Mouse (Mus musculus): ENCODE measurements around the gene Pptc7. TPM values are rescaled to one million over a fixed set of nuclear protein-coding genes. Genes with fewer than 3 reads are reported as not detected.

The Pptc7 gene
- total and polyA plus RNA-seq, 3 experiments: 77.5 to 133 (median 108) TPM

- H3K9ac ChIP-seq (ENCODE audit: low read depth, low read length): no peak overlapping the region
- no peaks in the 10 kb centered on the region for H3K79me2 ChIP-seq (replicated peaks; ENCODE audit: control insufficient read depth, insufficient read depth, low read length)
- intact Hi-C loops (cut with DNase I): loop anchor here (1.0 to 5.0 kb wide), 3 partner anchors 43 to 123 kb away; partner anchors contain the start of gene Arpc3
- WGBS: 61% methylated on average over 12 of the region's 12 CpGs
- H3K4me1 ChIP-seq (ENCODE audit: control insufficient read depth, insufficient read depth, low read length): no peaks in the 10 kb centered on the region
- no peak for TF ChIP-seq CTCF (IDR thresholded peaks at IDR 0.05)
- no peak for TF ChIP-seq EP300 (IDR thresholded peaks at IDR 0.05; ENCODE audit: insufficient read depth, low read depth, low read length)
- TF ChIP-seq POLR2A (IDR thresholded peaks at IDR 0.05; ENCODE audit: insufficient read depth, low read depth, low read length): no peak
- H3K4me3 ChIP-seq: no peak overlapping the region
- H3K27ac ChIP-seq: no peak overlapping the region
- no peak for DNase-seq
- H3K27me3 ChIP-seq (ENCODE audit: control insufficient read depth, insufficient read depth, low read length): no peaks in the 10 kb centered on the region
- H3K36me3 ChIP-seq (ENCODE audit: control insufficient read depth, insufficient read depth, low read length): no peaks in the 10 kb centered on the region
These were observed 15.1 kb upstream of the Pptc7 start for GRCm38 (mm10) chr5:122268858-122269604.

GRCm38 (mm10) chr5:122272821-122273220, 11.3 kb upstream of the Pptc7 start:
- Histone ChIP-seq H3K27me3 (ENCODE audit: control insufficient read depth, insufficient read depth, low read length) (no peaks in the 10 kb centered on the region), H3K27ac (no peak overlapping the region), H3K4me1 (ENCODE audit: control insufficient read depth, insufficient read depth, low read length) (no peaks in the 10 kb centered on the region), H3K36me3 (ENCODE audit: control insufficient read depth, insufficient read depth, low read length) (no peaks in the 10 kb centered on the region), H3K79me2 (replicated peaks; ENCODE audit: control insufficient read depth, insufficient read depth, low read length) (no peaks in the 10 kb centered on the region), H3K9ac (ENCODE audit: low read depth, low read length) (no peak overlapping the region), H3K4me3 (no peak overlapping the region)
- no peak for TF ChIP-seq EP300 (IDR thresholded peaks at IDR 0.05; ENCODE audit: insufficient read depth, low read depth, low read length)
- TF ChIP-seq POLR2A (IDR thresholded peaks at IDR 0.05; ENCODE audit: insufficient read depth, low read depth, low read length): no peak
- TF ChIP-seq CTCF (IDR thresholded peaks at IDR 0.05): no peak
- no peak for DNase-seq
- WGBS: 70% methylated on average over 5 of the region's 5 CpGs
- intact Hi-C loops (cut with DNase I): no loop called here

- Histone ChIP-seq H3K36me3 (ENCODE audit: control insufficient read depth, insufficient read depth, low read length) (no peaks in the 10 kb centered on the region), H3K4me1 (ENCODE audit: control insufficient read depth, insufficient read depth, low read length) (no peaks in the 10 kb centered on the region), H3K27me3 (ENCODE audit: control insufficient read depth, insufficient read depth, low read length) (no peaks in the 10 kb centered on the region), H3K79me2 (replicated peaks; ENCODE audit: control insufficient read depth, insufficient read depth, low read length) (no peaks in the 10 kb centered on the region), H3K27ac (no peak overlapping the region), H3K4me3 (no peak overlapping the region), H3K9ac (ENCODE audit: low read depth, low read length) (no peak overlapping the region)
- peak in 1 of 2 experiments; percentile 69 for DNase-seq
- intact Hi-C loops (cut with DNase I): no loop called here
- no peak for TF ChIP-seq CTCF (IDR thresholded peaks at IDR 0.05)
- TF ChIP-seq EP300 (IDR thresholded peaks at IDR 0.05; ENCODE audit: insufficient read depth, low read depth, low read length): no peak
- TF ChIP-seq POLR2A (IDR thresholded peaks at IDR 0.05; ENCODE audit: insufficient read depth, low read depth, low read length): no peak
- WGBS: 47% methylated on average over 5 of the region's 5 CpGs
These were observed 9.4 kb upstream of the Pptc7 start for GRCm38 (mm10) chr5:122274785-122275184.

- Histone ChIP-seq H3K4me3 (no peak overlapping the region), H3K9ac (ENCODE audit: low read depth, low read length) (no peak overlapping the region), H3K27me3 (ENCODE audit: control insufficient read depth, insufficient read depth, low read length) (no peaks in the 10 kb centered on the region), H3K36me3 (ENCODE audit: control insufficient read depth, insufficient read depth, low read length) (0 out of 2 replicates have a peak, but pooled peaks cover 2% of the 10 kb centered on the region), H3K27ac (no peak overlapping the region), H3K79me2 (replicated peaks; ENCODE audit: control insufficient read depth, insufficient read depth, low read length) (no peaks in the 10 kb centered on the region), H3K4me1 (ENCODE audit: control insufficient read depth, insufficient read depth, low read length) (peaks cover 5% of the 10 kb centered on the region)
- 84% methylated on average over 7 of the region's 7 CpGs for WGBS
- no peak for DNase-seq
- TF ChIP-seq POLR2A (IDR thresholded peaks at IDR 0.05; ENCODE audit: insufficient read depth, low read depth, low read length) (no peak), EP300 (IDR thresholded peaks at IDR 0.05; ENCODE audit: insufficient read depth, low read depth, low read length) (no peak), CTCF (IDR thresholded peaks at IDR 0.05) (no peak)
- intact Hi-C loops (cut with DNase I): no loop called here
These were observed 5.2 kb upstream of the Pptc7 start for GRCm38 (mm10) chr5:122278946-122279345.

- intact Hi-C loops (cut with DNase I): loop anchor here (2.0 kb wide), 1 partner anchor 15 kb away; the partner anchor contains the start of gene Tctn1
- Histone ChIP-seq H3K9ac (ENCODE audit: low read depth, low read length) (no peak overlapping the region), H3K4me3 (no peak overlapping the region), H3K4me1 (ENCODE audit: control insufficient read depth, insufficient read depth, low read length) (peaks cover 5% of the 10 kb centered on the region), H3K36me3 (ENCODE audit: control insufficient read depth, insufficient read depth, low read length) (0 out of 2 replicates have a peak, but pooled peaks cover 2% of the 10 kb centered on the region), H3K79me2 (replicated peaks; ENCODE audit: control insufficient read depth, insufficient read depth, low read length) (peaks cover 3% of the 10 kb centered on the region), H3K27ac (no peak overlapping the region; the same call in 1 of the 2 replicates), H3K27me3 (ENCODE audit: control insufficient read depth, insufficient read depth, low read length) (no peaks in the 10 kb centered on the region)
- no peak for DNase-seq
- 69% methylated on average over 12 of the region's 12 CpGs for WGBS
- TF ChIP-seq EP300 (IDR thresholded peaks at IDR 0.05; ENCODE audit: insufficient read depth, low read depth, low read length): no peak
- TF ChIP-seq CTCF (IDR thresholded peaks at IDR 0.05): no peak
- no peak for TF ChIP-seq POLR2A (IDR thresholded peaks at IDR 0.05; ENCODE audit: insufficient read depth, low read depth, low read length)
These were observed 4.3 kb upstream of the Pptc7 start for GRCm38 (mm10) chr5:122279799-122280421.
